Mouse (Mus musculus): ENCODE measurements around the gene Usp42. TPM values are rescaled to one million over a fixed set of nuclear protein-coding genes. Genes with fewer than 3 reads are reported as not detected.

The Usp42 gene
- polyA plus RNA-seq, 1 experiment from 2014 or later = 8.4 TPM

DNA sequence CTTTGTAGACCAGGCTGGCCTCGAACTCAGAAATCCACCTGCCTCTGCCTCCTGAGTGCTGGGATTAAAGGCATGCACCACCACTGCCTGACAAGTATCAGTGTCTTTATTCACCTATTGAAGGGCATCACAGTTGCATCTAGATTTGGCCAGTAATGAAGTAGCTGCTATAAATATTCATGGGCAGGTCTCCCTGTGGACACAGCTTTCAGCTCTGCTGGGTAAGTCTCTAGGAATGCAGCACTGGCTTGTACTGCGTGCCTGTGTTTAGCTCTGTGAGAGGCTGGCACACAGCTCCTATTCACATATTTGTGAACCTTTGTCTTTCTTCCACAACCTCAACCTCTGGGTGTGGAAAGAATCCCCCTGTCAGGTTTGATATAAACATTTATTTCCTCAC is 63.2 kb downstream of the Usp42 start:
- Histone ChIP-seq H3K4me1 (peaks cover 83% of the 10 kb centered on the region), H3K9ac (no peak overlapping the region), H3K4me2 (no peak overlapping the region), H3K9me3 (replicated peaks) (no peaks in the 10 kb centered on the region), H3K27ac (no peak overlapping the region), H3K4me3 (no peak overlapping the region), H3K36me3 (0 out of 2 replicates have a peak, but pooled peaks cover 2% of the 10 kb centered on the region), H3K27me3 (replicated peaks) (no peaks in the 10 kb centered on the region)
- 80% methylated on average over 2 of the region's 2 CpGs for WGBS (ENCODE audit: insufficient replicate concordance)
- no peak for ATAC-seq

DNA sequence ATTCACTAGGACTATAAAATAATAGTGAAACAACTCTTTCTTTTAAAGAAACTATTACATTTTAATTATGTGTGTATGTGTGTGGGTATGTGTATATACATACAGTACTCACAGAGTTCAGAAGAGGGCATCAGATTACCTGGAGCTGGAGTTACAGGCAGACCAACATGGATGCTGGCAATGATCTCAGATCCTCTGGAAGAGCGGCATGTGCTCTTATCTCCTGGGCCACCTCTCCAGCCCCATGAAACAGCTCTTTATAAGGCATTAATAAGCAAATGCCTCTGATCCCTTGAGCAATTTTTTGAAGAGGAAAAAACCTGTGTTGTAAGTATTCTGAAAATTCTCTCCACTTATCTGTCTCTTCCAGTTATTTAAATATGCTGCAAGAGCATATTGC is 66.1 kb downstream of the Usp42 start:
- 0 out of 2 replicates have a peak, but pooled peaks cover 2% of the 10 kb centered on the region for H3K36me3 ChIP-seq
- WGBS (ENCODE audit: insufficient replicate concordance) = 37% methylated on average over 1 of the region's 1 CpGs
- peak overlapping the region; percentile 67 for H3K27ac ChIP-seq
- no peaks in the 10 kb centered on the region for H3K27me3 ChIP-seq (replicated peaks)
- H3K4me1 ChIP-seq = peaks cover 81% of the 10 kb centered on the region
- no peak overlapping the region for H3K4me3 ChIP-seq
- no peak overlapping the region for H3K4me2 ChIP-seq
- no peak overlapping the region for H3K9ac ChIP-seq
- peak; percentile 83 for ATAC-seq
- no peaks in the 10 kb centered on the region for H3K9me3 ChIP-seq (replicated peaks)

DNA sequence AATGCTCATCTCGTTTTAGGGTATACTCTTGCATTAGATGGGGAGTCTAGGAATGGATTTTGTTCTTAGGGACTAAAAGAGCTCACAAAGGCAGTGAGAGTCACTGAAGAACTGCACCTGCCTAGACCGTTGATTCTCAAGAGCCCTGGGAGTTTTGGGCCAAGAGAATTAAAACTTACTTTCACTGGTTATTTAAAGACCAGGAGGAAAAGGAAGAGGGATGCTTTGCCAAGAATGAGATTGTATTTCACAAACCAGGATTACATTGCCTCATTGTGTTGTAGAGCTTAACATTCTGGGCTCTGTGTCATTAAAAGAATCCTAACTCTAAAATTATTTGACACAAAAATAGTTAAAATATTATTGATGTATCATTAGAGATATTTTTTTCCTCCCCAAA is 66.5 kb downstream of the Usp42 start:
- no peak overlapping the region for H3K27ac ChIP-seq
- H3K4me1 ChIP-seq = peaks cover 82% of the 10 kb centered on the region
- H3K9ac ChIP-seq = no peak overlapping the region
- 0 out of 2 replicates have a peak, but pooled peaks cover 2% of the 10 kb centered on the region for H3K36me3 ChIP-seq
- H3K4me2 ChIP-seq = no peak overlapping the region
- no peaks in the 10 kb centered on the region for H3K27me3 ChIP-seq (replicated peaks)
- 75% methylated on average over 2 of the region's 2 CpGs for WGBS (ENCODE audit: insufficient replicate concordance)
- no peak overlapping the region for H3K4me3 ChIP-seq
- ATAC-seq = no peak
- no peaks in the 10 kb centered on the region for H3K9me3 ChIP-seq (replicated peaks)

DNA sequence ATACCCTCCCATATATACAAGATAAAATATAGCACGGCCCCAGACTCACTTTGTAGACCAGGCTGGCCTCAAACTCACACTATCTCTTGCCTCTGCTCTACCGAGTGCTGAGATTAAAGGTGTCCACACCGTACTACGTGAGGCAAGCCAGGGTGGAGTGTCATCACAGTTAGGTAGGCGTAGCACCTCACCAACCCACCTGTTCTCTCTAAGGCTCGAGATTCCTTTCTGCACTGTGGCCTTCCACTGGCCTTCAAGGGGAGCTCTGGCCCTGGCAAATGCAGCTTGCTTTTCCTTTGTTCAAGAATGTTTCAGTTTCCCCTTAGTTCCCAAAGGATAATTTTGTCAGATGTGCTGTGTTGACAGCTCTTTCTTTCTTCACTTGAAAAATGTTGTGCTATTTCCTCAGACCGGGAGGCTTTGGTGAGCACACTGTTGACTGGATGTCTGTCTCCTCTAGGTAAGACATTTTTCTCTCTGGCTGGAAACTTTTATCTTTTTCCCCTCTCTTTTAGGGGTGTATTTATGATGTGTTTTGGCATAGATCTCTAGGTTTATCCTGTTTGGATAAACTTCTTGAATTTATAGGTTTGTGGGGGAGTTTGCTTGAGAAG is 68.9 kb downstream of the Usp42 start:
- H3K27ac ChIP-seq = no peak overlapping the region; the same call in 1 of the 2 replicates
- H3K4me1 ChIP-seq = peaks cover 89% of the 10 kb centered on the region
- H3K36me3 ChIP-seq = 0 out of 2 replicates have a peak, but pooled peaks cover 2% of the 10 kb centered on the region
- H3K9ac ChIP-seq = no peak overlapping the region
- ATAC-seq = no peak
- no peak overlapping the region for H3K4me2 ChIP-seq
- H3K9me3 ChIP-seq (replicated peaks) = no peaks in the 10 kb centered on the region
- no peak overlapping the region for H3K4me3 ChIP-seq
- no peaks in the 10 kb centered on the region for H3K27me3 ChIP-seq (replicated peaks)
- 62% methylated on average over 7 of the region's 7 CpGs for WGBS (ENCODE audit: insufficient replicate concordance)

Other genes starting within 250 kb of the Usp42 start
- gene Rac1, start 204.2 kb downstream of the Usp42 start, polyA plus RNA-seq (2016; fragmentation: Nextera tagmentation; extraction: Ambion mirVana) = 254 and 256 TPM in 2 replicates
- gene Cyth3, start 109.8 kb downstream of the Usp42 start, polyA plus RNA-seq (2016; fragmentation: Nextera tagmentation; extraction: Ambion mirVana) = 46.0 and 47.7 TPM in 2 replicates
- gene Eif2ak1, start 85.5 kb upstream of the Usp42 start, polyA plus RNA-seq (2016; fragmentation: Nextera tagmentation; extraction: Ambion mirVana) = 109 and 110 TPM in 2 replicates
- 0.41 and 0.54 TPM in 2 replicates for gene Ankrd61, start 165.4 kb upstream of the Usp42 start, polyA plus RNA-seq (2016; fragmentation: Nextera tagmentation; extraction: Ambion mirVana)
- 82.8 and 83.1 TPM in 2 replicates for gene Aimp2, start 177.6 kb upstream of the Usp42 start, polyA plus RNA-seq (2016; fragmentation: Nextera tagmentation; extraction: Ambion mirVana)
- 23.8 and 24.8 TPM in 2 replicates for gene Pms2, start 177.7 kb upstream of the Usp42 start, polyA plus RNA-seq (2016; fragmentation: Nextera tagmentation; extraction: Ambion mirVana)
- 0.18 TPM in 1 of 2 replicates, not detected in the other for gene Gm42421, start 195.9 kb upstream of the Usp42 start, polyA plus RNA-seq (2016; fragmentation: Nextera tagmentation; extraction: Ambion mirVana)
- 0.28 and 0.37 TPM in 2 replicates for gene Rsph10b, start 200.8 kb upstream of the Usp42 start, polyA plus RNA-seq (2016; fragmentation: Nextera tagmentation; extraction: Ambion mirVana)